Comparison of ENCODE assay signal across 11 mouse cellular contexts in genomic region chr1:113980111-113980510, GRCm38 (mm10).
"Had no signal": no experiment of that assay in that cellular context is flagged by ENCODE, and none has a peak within 500 bp of the region (broad histone marks: within the 10 kb centered on the region; RNA-seq: fewer than 3 reads in every experiment).

No protein-coding gene starts in this region.

- ATAC-seq: liver, postnatal 0 days; lung, postnatal 0 days; midbrain, embryonic 15.5 days had no signal

- DNase-seq: kidney, postnatal 14 days; kidney, postnatal 4 days; left cerebral cortex, postnatal 4 days; liver, postnatal 0 days; lung, embryonic 14.5 days; retina, postnatal 1 day; right cerebral cortex, postnatal 25 days; spleen, adult 18-20 months; thymus, postnatal 36 days had no signal
